Mouse (Mus musculus): ENCODE measurements around the gene Fsd1l.

Fsd1l gene

GRCm38 (mm10) chr4:53738956-53739616 is 107.8 kb downstream of the Fsd1l start:
- DNase-seq (ENCODE audit: low spot score) = peak; percentile 49

GRCm38 (mm10) chr4:53749831-53750230 is 118.6 kb downstream of the Fsd1l start:
- DNase-seq (ENCODE audit: low spot score) = peak; percentile 18

DNA sequence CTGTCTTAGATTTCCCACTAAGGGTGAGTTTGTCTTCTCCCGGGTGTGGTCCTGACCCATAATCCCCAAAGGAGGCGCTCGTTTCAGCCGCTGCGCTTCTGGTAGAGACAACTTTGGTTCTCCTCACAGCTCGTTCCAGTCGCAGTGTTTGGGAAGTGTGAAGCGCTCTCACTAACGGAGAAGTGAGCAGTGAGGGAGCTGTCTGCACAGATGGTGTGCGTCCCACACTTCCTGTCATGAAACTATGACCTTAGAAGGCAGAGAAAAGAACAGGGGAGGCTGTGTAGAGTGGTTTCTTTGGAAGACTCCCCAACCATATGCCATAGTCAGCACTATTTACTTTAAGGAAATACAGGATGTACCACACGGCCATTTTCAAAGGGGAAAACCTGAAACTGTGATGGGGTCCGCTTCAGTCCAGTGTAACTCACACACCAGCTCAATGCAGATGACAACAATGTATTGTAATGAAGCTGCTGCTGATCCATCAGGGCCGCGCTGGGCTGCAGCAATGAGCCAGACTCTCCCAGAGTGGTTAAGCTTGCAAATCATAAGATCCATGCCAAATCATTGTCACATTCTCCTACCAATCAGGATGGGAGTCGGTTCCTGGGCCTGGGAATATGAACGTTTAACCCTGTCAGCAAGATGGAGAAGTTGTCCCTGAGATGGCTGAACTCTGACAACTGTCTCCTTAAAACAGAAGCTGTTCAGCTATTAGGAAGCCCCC is 119.3 kb downstream of the Fsd1l start:
- DNase-seq (ENCODE audit: low spot score) = no peak
